Mouse (Mus musculus) bone marrow, adult 2 months (tissue): ENCODE results near the gene Psmb4.

ENCODE experiments used
- CTCF ChIP-seq: fragments of 200-500 bp; IDR thresholded peaks from 2 replicates; pipeline ENCODE4 v1.5.1; 2011; ENCODE audit warnings: low read length, control low read depth; ENCODE audit not compliant: control insufficient read depth, insufficient read depth
- POLR2A ChIP-seq: fragments of 200-500 bp; IDR thresholded peaks from 2 replicates; pipeline ENCODE4 v1.6.1; 2011; ENCODE audit warnings: low read depth, mild to moderate bottlenecking, control low read depth, low read length, borderline replicate concordance; ENCODE audit not compliant: control insufficient read depth

GRCm38 (mm10) chr3:94924688-94925087 is 37.9 kb upstream of the Psmb4 start:
- TF ChIP-seq POLR2A (no peak), CTCF (no peak)
